Mouse (Mus musculus) olfactory bulb, adult 2 months (tissue): ENCODE data around the gene Vmn1r49. TPM values are rescaled to one million over a fixed set of nuclear protein-coding genes. Genes with fewer than 3 reads are reported as not detected.
"Not testable (repeated sequence)": the region's sequence is repeated elsewhere in the genome, so short reads cannot be mapped to it uniquely, and the experiment has no call there.

ENCODE experiments used
- H3K27ac ChIP-seq: fragments of 200-500 bp; 2 replicates; pipeline ENCODE4 v1.5.1; 2012; ENCODE audit warnings: low read depth, low read length; ENCODE audit not compliant: insufficient read depth
- H3K4me1 ChIP-seq: fragments of 200-500 bp; 2 replicates; pipeline ENCODE4 v1.6.1; 2012; ENCODE audit warnings: low read length; ENCODE audit not compliant: control insufficient read depth, insufficient read depth
- H3K4me3 ChIP-seq: fragments of 200-500 bp; 2 replicates; pipeline ENCODE4 v1.5.1; 2012; ENCODE audit warnings: mild to moderate bottlenecking, low read depth, low read length, moderate library complexity; ENCODE audit not compliant: insufficient read depth
- CTCF ChIP-seq: fragments of 200-500 bp; IDR thresholded peaks from 2 replicates; pipeline ENCODE4 v1.5.1; 2012; ENCODE audit warnings: low read depth, mild to moderate bottlenecking, low read length, moderate library complexity; ENCODE audit not compliant: insufficient read depth
- POLR2A ChIP-seq: fragments of 200-500 bp; IDR thresholded peaks from 2 replicates; pipeline ENCODE4 v1.6.1; 2012; ENCODE audit warnings: mild to moderate bottlenecking, low read depth, low read length, moderate library complexity; ENCODE audit not compliant: insufficient read depth
- WGBS: fragments of 180-500 bp; shearing (Covaris S2); methylation state at CpG from one replicate; pipeline ENCODE4 v1.1.7; 2018; 5-methylcytosine and 5-hydroxymethylcytosine counted together
- polyA plus RNA-seq: library from polyadenylated mRNA; stranded (reverse); fragments of >200 nt; gene quantifications from 2 replicates; pipeline ENCODE4 v1.2.4, GENCODE M21; 2012; ENCODE audit warnings: low replicate concordance; ENCODE audit not compliant: missing spikeins, insufficient read depth, insufficient read length

Gene Vmn1r49
- not detected in 2 replicates for polyA plus RNA-seq

GRCm38 (mm10) chr6:90078406-90078805 lies at the start of gene Vmn1r49:
Vmn1r49 (minus strand) TSS chr6:90078506.
- Histone ChIP-seq H3K4me3 (no peak within 1 kb of the TSS), H3K4me1 (no peaks in the 10 kb centered on the region), H3K27ac (no peak within 1 kb of the TSS)
- TF ChIP-seq CTCF (no peak), POLR2A (no peak)
- 77% methylated on average over 4 of the region's 4 CpGs for WGBS

- not testable (repeated sequence) for H3K27ac ChIP-seq, H3K4me1 ChIP-seq, H3K4me3 ChIP-seq
- 97% methylated on average over 1 of the region's 1 CpGs for WGBS
Measured at GRCm38 (mm10) chr6:90122296-90122695, 44.0 kb upstream of the Vmn1r49 start, which contains the start of gene Vmn1r51. Vmn1r51 (plus strand) TSS chr6:90122596.

GRCm38 (mm10) chr6:90101130-90101529 lies 22.8 kb upstream of the Vmn1r49 start, which contains the start of gene Vmn1r50:
Vmn1r50 (plus strand) TSS chr6:90101430.
- H3K4me3 ChIP-seq = no peak within 1 kb of the TSS
- no peak within 1 kb of the TSS for H3K27ac ChIP-seq
- H3K4me1 ChIP-seq = no peaks in the 10 kb centered on the region
- 56% methylated on average over 2 of the region's 2 CpGs for WGBS
- TF ChIP-seq POLR2A = no peak

GRCm38 (mm10) chr6:90100566-90100965 lies 22.3 kb upstream of the Vmn1r49 start:
- 88% methylated on average over 2 of the region's 2 CpGs for WGBS
- Histone ChIP-seq H3K4me1 (no peaks in the 10 kb centered on the region), H3K4me3 (no peak overlapping the region), H3K27ac (no peak overlapping the region)
- no peak for TF ChIP-seq POLR2A
- TF ChIP-seq CTCF = no peak

- no CpG with 5 or more reads among the region's 2 CpGs for WGBS
- H3K4me3 ChIP-seq, H3K27ac ChIP-seq: not testable (repeated sequence)
Measured at GRCm38 (mm10) chr6:90036741-90037140, 41.6 kb downstream of the Vmn1r49 start, which contains the start of gene Vmn1r48. Vmn1r48 (minus strand) TSS chr6:90036841.

More at GRCm38 (mm10) chr6:90036741-90037140, 41.6 kb downstream of the Vmn1r49 start, which contains the start of gene Vmn1r48:
- H3K4me1 ChIP-seq = not testable (repeated sequence)

Other genes with a start within 250 kb of the Vmn1r49 start
- not detected in 2 replicates for gene Vmn1r42, start 202.1 kb downstream of the Vmn1r49 start, polyA plus RNA-seq
- not detected in 2 replicates for gene Vmn1r43, start 202.1 kb downstream of the Vmn1r49 start, polyA plus RNA-seq
- not detected in 2 replicates for gene Vmn1r44, start 194.8 kb downstream of the Vmn1r49 start, polyA plus RNA-seq
- gene Vmn1r45, start 137.9 kb downstream of the Vmn1r49 start, polyA plus RNA-seq = not detected in 2 replicates
- gene Vmn1r46, start 109.2 kb downstream of the Vmn1r49 start, polyA plus RNA-seq = not detected in 2 replicates
- not detected in 2 replicates for gene Vmn1r47, start 62.4 kb downstream of the Vmn1r49 start, polyA plus RNA-seq
- gene Vmn1r48, start 41.7 kb downstream of the Vmn1r49 start, polyA plus RNA-seq = not detected in 2 replicates
- gene Vmn1r50, start 22.9 kb upstream of the Vmn1r49 start, polyA plus RNA-seq = not detected in 2 replicates
- not detected in 2 replicates for gene Vmn1r51, start 44.1 kb upstream of the Vmn1r49 start, polyA plus RNA-seq
- not detected in 2 replicates for gene Vmn1r52, start 96.3 kb upstream of the Vmn1r49 start, polyA plus RNA-seq
- not detected in 2 replicates for gene V1ra8, start 124.3 kb upstream of the Vmn1r49 start, polyA plus RNA-seq
- not detected in 2 replicates for gene Vmn1r53, start 145.9 kb upstream of the Vmn1r49 start, polyA plus RNA-seq
- gene Vmn1r54, start 167.8 kb upstream of the Vmn1r49 start, polyA plus RNA-seq = not detected in 2 replicates
- not detected in 2 replicates for gene BC048671, start 222.7 kb upstream of the Vmn1r49 start, polyA plus RNA-seq
- gene Chst13, start 246.7 kb upstream of the Vmn1r49 start, polyA plus RNA-seq = not detected in 2 replicates